Mouse (Mus musculus): ENCODE data around the gene Kif1c.

The Kif1c gene

DNA sequence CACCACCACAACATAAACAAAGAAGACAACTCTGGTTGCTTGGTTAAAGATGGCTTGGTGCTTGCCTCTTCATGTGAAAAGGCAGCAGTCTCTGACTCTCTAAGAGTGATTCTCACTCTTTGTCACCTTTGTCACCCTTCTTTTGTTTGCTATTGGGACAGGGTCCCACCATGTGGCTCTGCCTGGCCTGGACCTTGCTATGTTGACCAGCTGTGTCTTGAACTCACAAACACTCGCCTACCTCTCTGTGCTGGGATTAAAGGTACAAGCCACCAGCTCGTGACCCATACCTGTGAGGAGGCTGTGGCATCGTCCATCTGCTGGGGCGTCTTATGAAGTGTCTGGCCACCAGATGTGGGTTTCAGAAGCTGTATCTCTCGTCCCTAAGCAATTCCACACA is 32.9 kb downstream of the Kif1c start:
- in situ Hi-C loops (cut with MboI, MseI) = no loop called here

DNA sequence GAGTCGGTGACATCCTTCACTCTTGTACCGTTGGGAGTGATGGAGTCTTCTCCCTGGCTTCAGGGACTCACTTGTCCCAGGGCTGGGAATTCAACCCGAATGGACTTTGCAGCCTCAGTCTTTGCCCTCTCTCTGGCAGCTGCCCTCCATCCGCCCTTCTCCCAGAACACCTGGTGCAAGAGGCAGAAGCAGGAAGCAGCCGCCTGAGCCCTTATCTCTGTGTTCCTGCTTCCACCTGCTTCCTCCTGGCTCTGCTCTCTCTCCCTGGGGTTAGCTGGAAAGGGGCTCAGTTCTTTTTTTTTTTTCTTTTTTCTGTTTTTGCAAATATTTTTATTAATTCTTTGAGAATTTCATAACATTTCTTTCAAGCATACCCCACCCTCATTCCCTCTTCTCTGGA is 37.4 kb downstream of the Kif1c start:
- in situ Hi-C loops (cut with MboI, MseI) = no loop called here

DNA sequence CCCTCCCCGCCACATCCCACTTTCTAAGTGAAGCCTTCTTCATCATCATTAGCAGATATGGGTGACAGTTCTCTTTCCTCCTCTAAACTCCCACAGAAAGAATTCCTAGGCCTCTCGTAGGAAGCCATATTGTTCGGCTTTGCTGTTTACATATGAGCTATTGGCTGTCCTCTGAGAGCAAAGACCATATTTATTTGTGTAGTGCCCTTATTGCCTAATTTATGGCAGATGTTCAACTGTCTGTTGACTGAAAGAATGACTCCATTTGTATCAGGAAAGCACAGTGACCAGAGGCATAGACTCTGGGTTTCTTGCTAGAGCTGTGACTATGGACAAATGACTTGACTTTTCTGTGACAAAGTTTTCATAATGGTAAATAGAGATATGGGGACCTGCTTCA is 41.3 kb downstream of the Kif1c start:
- in situ Hi-C loops (cut with MboI, MseI) = no loop called here

DNA sequence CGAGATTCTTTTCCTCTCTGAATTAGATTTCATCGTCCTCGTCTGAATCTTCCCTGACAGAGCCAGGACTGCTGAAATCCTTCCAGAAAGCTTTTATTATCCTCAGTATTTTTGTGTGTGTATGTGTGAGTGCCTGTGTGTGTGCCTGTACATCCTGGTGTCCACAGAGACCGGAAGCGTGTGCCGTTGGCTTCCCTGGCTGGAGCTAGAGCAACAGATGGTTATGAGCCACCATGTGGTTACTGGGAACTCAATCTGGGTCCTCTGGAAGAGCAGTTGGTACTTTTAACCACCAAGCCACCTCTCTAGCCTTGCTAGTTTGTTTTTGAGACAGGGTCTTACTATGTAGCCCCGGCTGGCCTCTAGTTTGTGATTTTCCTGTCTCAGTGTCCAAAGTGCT is 41.8 kb downstream of the Kif1c start:
- in situ Hi-C loops (cut with MboI, MseI) = no loop called here

DNA sequence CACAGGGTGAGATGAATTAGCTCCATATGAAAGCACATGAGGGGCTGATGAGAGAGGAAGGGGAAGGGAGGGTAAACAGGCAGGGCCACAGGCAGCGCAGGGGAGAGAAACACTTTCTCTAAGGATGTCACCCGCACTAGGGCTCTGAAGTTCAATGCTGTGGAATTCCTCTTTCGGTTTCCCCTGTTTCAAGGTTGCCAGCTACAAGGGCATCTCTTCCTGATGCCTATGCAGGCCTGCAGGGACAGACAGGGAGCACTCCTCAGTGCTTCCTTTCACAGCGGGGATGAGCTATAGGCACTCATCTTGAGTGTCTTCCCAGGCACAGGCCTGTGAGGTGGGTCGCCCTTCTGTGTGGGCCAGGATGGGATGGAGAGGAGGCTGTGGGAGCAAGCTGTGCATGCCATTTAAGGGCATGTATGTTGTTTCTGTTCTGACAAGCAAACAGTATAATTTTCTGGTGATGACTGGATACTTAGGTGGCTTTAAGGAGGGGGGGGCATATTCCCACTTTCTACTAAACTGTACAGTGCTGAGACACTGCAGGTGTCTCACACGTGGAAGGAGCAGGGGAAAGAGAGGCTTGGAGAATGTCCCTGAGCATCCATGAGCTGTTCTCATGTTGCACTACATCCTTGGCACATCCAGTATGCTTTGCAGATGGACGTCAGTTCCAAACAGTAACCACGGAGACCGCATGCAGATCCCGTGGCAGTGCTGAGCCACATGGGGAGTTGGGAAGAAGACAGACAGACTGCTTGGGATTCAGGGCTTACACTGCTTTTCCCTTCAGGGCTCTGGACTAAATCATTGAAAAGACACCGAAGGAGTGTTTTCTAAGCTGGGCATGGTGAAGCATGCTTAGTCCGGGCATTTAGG is 42.5 kb downstream of the Kif1c start:
- in situ Hi-C loops (cut with MboI, MseI) = no loop called here

DNA sequence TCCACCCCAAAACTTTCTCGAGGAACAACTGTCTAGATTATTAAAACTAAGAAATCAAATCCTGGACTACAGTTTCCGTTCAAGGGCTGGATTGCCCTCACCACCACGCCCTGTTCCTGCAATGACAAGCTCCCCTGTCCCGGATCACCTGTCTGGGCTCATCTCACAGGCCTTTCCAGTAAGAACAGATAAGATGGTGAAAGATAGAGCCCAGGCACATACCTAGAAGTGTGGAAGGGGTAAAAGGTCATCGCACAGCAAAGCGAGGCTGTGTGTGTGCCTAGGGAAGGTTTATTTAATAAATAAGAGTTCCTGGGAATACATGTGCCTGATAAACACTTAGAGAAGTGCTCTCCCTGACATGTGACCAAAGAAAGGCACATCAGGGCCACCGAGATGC is 45.3 kb downstream of the Kif1c start:
- in situ Hi-C loops (cut with MboI, MseI) = no loop called here

DNA sequence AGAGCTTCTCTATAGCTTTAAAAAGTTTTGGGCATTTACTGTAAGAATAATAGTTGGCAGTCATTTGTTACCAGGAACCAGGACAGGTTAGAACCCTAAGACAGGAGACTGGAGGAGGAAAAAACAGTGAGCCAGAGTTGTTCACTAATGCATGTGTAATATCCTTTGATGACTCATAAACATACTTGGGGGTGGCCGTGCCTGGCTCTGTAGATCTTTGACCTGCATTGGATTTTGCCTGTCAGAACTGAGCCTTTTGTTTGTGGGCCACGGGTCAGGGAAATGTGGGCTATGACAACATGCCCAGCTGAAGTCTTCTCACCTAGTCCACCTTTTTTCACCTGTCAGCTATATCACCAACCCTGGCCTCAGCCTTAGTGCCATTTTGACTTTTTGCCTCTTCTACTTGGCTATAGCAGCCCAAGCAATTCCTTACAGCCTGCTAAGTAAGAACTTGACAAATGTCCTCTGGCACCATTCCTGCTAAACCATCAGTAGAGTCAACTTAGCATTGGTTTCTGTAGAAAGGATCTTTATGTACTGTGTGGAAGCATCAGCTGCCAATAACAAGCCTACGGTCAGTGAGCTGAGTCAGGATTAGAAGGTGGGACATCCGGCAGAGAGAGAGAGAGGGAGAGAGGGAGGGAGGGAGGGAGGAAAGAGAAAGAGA is 47.7 kb downstream of the Kif1c start:
- in situ Hi-C loops (cut with MboI, MseI) = no loop called here

DNA sequence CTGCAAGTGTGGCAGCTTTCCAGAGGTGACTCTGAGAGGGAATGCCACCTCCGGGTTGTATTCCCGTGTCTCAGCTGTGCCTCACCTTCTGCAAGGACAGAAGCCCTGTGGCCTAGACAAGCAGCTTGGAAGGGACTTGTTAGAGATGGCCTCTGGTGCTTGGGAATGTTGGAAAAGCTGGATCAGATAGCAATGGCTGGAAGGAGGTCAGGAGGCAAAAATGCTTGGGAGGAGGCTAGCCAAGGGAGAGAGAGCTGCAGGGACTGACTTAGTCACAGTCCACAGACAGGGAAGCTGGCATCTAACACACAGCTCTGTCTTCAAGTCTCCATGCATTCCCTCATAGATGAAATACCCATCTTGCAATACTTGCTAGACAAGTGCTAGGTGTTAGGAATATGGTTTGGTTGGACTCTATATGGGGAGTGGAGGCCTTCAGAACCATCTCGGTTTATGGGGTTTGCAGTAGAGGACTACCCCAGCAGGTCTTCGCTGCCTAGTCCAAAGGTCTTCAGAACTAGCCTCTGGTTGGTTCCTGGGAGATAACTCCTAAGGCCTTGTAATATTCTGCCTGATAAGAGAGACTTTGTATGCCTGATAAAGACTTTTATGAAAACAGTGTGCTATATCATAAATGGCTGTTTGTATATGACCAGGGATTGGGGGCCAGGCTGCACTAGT is 52.1 kb downstream of the Kif1c start:
- in situ Hi-C loops (cut with MboI, MseI) = no loop called here

DNA sequence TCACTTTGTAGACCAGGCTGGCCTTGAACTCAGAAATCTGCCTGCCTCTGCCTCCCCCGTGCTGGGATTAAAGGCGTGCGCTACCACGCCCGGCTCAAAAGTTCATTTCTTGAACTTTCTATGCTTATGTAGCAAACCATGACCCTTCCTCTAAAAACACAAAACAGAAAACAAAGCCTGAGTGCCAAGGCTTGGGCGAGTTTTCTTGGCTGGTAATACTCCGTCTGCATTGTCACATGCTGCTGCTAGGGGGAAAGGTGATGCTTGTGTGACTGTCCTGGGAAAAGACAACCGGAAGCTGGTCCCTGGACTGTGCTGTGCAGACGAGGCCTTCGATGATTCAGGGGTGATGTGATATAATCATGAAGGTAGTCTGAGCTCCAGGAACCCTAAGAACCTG is 52.8 kb downstream of the Kif1c start:
- in situ Hi-C loops (cut with MboI, MseI) = no loop called here

DNA sequence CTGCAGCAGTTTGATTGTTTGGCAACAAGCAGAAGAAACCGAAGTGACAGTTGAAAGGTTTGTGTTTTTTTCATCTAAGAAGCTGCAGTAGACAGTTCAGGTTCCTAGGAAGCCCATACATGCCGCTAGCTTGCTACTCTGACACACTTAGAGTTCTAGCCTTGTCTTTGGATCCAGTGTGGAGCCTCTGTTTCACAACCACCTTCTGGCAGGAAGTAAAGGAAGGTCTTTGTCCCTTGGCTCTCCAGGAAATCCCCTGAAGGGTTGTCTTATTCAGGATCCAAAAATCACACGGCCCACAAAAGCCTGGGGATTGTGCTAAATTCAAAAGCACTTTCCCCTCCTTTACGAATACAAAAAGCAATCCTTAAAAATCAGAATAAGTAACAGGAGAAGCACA is 54.1 kb downstream of the Kif1c start:
- in situ Hi-C loops (cut with MboI, MseI) = no loop called here

DNA sequence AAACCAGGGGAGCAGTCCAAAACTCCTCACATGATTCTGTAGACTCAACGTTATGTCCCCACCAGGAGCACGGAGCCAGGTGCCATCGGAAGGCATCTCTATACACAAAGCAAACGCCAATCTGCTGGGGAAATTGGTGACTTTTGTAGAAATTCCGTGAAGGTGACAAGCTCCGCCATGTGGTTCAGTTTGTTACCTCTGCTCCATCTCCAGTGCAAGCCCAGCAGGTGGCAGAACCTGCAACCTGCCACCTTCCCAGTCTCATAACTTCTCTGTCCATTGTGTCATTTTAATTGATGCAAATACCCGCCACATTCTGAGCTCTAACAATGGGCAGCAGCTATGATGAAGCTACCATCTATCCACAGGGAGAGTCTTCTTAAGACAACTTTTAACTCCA is 54.6 kb downstream of the Kif1c start:
- in situ Hi-C loops (cut with MboI, MseI) = loop anchor here (5.0 kb wide), 1 partner anchor 68 kb away; the partner anchor contains the start of gene Camta2

DNA sequence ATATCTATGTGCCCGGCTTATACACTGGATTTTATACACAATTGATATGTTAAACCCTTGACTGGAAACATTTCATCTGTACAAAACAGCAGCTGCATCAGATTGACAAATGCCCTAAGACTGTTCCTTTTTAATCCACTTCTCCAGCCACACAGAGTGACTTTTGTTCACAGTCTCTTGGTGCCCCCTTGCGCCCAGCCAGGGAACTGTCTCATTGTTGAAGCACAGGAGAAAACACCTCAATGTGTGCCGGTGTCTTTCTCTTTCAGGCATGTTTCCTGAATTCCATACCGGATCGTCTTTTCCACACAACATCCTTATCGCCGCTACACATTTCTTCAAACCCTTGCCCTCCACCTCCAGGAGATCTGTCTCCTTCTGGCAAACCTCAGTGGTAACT is 55.3 kb downstream of the Kif1c start:
- in situ Hi-C loops (cut with MboI, MseI) = loop anchor here (5.0 kb wide), 1 partner anchor 68 kb away; the partner anchor contains the start of gene Camta2

DNA sequence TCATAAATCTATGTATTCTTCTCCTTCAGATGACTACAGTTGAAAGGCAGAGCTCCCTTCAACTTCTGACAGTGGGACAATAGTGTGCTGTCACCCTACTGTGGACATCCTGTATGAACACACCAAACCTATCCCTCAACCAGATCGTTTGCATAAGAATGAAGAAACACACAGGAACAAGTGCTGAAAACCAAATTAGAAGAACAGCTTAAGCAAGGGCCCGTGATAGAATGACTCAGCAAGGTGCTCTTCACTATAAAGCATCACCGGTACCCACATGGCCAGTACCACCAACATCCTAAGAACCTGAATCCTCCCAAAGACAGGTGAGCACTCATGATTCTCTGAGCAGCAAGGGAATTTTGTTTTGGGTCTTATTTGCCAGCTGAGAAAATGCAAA is 60.1 kb downstream of the Kif1c start:
- in situ Hi-C loops (cut with MboI, MseI) = loop anchor here (5.0 kb wide), 1 partner anchor 333 kb away; no protein-coding TSS in a partner anchor

DNA sequence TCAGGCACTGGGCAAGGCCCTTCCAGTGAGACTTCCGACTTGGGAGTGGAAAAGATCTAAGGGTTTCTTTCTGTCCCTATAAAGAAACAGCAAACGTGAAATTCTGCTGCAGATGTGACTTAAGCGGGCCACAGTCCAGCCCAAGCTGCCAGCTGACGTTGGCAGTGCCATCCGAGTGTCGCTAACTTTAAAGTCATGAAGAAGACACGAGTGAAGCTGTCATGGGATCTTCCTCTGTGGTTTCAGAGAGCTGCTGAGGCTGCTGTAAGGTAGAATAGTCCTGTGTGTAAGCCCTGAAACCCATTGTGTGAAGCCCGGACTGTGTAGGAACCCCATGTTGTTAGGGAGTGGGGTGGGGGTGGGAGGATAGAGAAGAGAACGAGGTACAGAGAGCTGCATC is 62.3 kb downstream of the Kif1c start:
- in situ Hi-C loops (cut with MboI, MseI) = loop anchor here (5.0 kb wide), 1 partner anchor 335 kb away; no protein-coding TSS in a partner anchor

DNA sequence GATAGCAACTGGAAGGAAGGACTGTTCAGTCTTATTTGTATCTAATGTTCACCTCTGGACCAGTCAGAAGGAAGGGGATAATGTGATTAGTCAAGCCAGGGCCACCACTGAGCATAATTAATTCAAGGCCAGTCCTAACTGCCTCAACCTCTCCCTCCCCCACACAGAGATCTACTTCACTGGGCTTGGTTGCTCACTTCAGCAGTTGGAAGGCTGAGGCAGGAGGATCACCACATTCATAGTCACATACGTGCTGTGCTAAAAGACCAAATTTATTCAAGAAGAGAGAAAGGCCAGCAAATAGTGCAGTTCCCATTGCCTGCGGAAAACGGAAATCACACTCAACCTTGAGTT is 63.2 kb downstream of the Kif1c start:
- in situ Hi-C loops (cut with MboI, MseI) = loop anchor here (5.0 kb wide), 1 partner anchor 336 kb away; no protein-coding TSS in a partner anchor

DNA sequence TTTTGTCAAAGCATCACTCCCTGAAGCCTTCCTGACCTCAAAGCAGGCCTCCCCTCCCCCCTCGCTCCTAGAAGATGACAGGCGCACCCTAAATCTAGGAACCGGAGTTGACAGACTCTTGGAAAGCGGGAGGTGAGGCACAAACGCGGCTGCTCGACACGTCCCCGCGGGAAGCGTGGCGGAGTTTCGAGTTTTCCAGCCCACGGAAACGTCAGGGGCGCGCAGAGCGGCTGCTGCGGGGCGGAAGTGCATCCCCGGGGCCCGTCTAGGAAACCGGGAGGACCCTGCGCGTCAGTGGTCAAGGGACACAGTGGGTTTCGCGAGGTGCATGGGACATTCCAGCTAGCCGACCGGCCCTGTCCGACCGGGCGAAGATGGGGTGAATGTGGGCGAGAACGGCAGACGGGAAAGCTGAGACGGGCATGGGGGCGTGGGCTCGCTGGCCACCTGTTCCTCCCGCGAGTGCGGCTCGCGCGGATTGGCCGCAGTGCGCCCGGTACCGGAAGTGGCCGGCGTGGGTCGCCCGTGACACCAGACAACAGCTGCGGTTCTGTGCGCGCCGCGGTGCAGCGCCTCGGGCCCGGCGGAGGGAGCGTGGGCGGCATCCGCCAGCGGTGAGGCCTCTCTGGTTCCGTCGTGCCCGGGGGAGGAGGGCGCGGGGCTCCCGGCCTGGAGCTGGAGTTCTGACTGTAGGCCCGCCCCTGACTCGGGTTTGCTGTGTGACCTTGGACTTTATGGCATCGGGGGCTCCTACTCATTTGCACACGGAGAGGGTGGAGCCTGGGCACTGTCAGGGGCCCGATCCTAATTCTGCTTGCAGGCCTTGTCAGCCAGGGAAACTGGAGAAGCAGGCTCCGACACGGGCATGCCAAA is 63.8 kb downstream of the Kif1c start, which contains the start of gene Zfp3:
Zfp3 (plus strand) TSS at position 274 of the 873 bp plus-strand sequence.
- in situ Hi-C loops (cut with MboI, MseI) = loop anchor here (5.0 kb wide), 1 partner anchor 337 kb away; no protein-coding TSS in a partner anchor

DNA sequence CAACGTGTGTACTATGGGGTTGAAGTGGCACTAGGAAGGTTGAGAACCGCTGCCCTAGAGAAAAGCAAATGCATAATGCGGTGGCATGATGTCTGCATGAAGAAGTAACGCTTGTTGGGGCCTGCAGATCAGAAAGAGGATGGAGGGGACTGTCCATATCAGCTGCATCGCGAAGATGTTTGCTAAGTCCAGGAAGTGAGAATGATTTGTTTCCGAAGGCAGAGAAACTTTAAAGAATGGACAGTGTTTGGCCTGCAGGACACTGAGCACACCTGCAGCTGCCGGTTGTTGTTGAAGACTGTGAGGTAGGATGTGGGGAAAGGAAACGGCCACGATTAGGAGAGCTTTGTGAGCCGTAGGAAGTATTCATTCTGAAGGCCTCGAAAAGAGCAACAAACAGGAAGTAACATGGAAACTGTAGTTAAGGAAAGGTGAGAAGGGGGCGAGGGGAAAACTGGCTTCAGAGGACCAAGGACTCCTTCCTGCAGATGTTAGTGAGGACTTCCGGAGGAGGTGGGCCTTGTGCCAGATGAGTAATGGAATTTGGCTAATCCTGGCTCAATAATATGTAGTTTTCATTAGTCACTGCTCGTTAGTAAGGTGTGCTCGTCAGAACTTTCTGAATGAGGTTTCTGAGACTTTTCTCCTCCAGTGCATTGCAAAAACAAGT is 65.6 kb downstream of the Kif1c start:
- in situ Hi-C loops (cut with MboI, MseI) = no loop called here

DNA sequence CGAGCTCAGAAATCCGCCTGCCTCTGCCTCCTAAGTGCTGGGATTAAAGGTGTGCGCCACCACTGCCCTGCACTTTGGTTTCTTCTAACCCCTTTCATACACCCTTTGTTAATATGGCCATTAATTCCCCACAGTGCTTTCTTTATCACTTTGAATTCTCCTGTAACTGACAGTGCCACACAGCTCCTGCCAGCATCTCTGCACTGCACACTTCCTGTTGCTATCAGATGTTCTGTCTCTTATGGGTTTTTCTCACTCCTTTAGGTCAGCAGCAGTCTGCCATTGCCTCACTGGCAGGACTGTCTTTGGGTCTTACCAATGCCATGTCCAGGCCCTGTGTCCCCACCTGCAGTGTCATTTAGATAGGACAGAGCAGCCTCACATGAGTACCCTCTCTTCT is 70.5 kb downstream of the Kif1c start:
- in situ Hi-C loops (cut with MboI, MseI) = loop anchor here (10.0 kb wide), 1 partner anchor 54 kb away; no protein-coding TSS in a partner anchor

DNA sequence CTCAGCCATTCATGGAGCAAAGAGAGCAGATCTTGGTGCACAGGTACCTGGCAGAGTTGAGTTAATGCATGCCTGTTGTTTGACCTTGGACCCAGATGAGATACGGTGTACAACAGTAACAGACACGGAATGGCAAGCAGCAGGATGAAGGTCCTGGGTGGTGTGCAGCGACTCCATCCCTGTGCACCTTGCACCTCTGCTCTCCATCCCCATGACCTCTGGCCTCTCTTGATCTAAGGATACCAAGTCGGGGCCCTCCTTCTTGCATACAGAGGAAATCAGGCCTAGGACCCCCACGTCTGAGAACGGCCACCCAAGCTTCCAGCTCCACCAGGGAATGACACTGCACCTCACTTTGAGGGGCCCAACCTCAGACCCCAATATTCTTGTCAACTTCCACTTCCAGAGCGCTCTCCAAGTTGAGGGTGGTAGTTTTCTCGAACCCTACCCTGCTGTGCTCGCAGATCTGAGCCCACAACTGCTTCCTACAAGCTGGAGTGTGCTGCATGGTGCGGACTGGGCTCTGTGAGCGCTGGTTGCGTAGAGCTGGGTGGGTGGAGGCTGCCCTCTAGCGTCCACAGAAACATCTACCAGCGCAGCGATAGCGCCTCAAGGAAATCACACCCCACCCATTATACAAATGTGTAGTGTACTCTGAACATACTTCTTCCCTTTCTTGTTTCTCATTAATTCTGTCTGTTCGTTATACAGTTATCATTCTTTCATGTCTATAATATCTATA is 76.7 kb downstream of the Kif1c start:
- in situ Hi-C loops (cut with MboI, MseI) = loop anchor here (10.0 kb wide), 1 partner anchor 48 kb away; no protein-coding TSS in a partner anchor

DNA sequence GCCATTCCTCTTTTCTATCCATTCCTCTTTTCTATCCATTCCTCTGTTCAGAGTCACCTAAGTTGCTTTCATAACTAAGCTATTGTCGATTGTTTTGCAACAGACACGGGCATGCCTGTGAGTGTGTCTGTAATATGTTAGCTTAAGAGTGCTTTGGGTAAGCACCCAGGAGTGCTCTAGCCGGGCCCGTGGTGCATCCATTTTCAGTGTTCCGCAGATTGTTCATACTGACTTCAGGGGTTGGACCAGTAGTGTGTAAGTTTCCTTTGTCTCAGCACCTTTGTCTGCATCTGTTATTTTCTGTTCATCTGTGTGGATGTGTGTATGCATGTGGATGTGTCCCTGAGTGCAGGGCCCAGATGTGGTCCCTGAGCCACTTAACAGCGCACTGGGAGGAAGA is 77.3 kb downstream of the Kif1c start:
- in situ Hi-C loops (cut with MboI, MseI) = loop anchor here (10.0 kb wide), 1 partner anchor 47 kb away; no protein-coding TSS in a partner anchor
